Mouse (Mus musculus): ENCODE measurements around the gene Clec10a. TPM values are rescaled to one million over a fixed set of nuclear protein-coding genes. Genes with fewer than 3 reads are reported as not detected.
A peak's percentile ranks its signal among the peaks of the same experiment; 100 is the strongest.

Gene Clec10a
- polyA plus RNA-seq, 1 experiment from 2014 or later: 0.79 TPM

DNA sequence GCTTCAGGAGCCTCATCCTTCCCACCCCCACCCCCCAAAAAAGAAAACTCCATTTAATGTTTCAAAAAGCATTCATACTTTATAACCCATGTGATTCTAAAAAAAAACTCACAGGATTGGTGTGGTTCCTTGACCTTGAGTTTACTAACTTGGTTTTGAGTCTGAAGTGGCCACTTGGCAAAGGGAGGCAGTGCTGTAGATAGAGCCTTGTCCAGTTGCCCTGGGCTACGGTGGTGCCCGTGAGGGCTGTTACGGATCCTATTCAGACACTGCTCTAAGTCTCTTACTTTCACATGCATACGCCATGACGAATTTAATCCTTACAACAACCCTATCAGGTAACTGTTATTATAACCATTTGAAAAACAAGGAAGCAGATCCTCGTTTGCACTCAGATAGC, 56.0 kb downstream of the Clec10a start:
- H3K27me3 ChIP-seq (ENCODE audit: control insufficient read depth, insufficient read depth, low read depth, low read length): peaks cover 35% of the 10 kb centered on the region
- no peak for ATAC-seq (ENCODE audit: low read depth)
- no peaks in the 10 kb centered on the region for H3K36me3 ChIP-seq (ENCODE audit: control insufficient read depth, insufficient read depth, low read length)
- H3K4me3 ChIP-seq (ENCODE audit: low read length): no peak overlapping the region
- H3K4me1 ChIP-seq (replicated peaks; ENCODE audit: control insufficient read depth, insufficient read depth, low read length): peaks cover 14% of the 10 kb centered on the region
- WGBS: 66% methylated on average over 6 of the region's 6 CpGs
- no peaks in the 10 kb centered on the region for H3K9me3 ChIP-seq (ENCODE audit: control insufficient read depth, low read length)
- no peak overlapping the region for H3K4me2 ChIP-seq (ENCODE audit: low read depth, low read length)
- no peak overlapping the region for H3K27ac ChIP-seq (ENCODE audit: low read length)
- H3K9ac ChIP-seq (ENCODE audit: low read length): no peak overlapping the region

DNA sequence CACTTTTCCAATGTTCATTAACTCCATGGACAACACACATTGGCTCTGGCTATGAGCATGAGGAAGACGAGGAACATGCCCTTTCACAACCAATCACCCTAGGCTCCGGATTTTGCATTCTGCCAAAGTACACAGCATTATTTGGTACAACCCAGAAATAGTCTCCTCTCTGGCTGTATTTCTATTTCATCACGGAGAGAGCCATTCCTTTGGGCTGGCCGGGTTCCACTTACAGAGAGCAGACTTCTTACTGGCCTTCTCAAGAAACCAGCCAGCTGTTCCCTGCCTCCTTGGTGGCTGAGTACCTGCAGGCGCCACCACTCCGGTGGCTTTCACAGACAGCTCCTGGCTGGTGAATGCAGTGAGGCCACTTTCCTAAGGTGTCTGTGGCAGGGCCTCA, 56.4 kb downstream of the Clec10a start, which contains the start of gene Slc16a11:
Gene Slc16a11, plus strand, starts transcription at position 330 of the 400 bp plus-strand sequence.
- no peak within 1 kb of the TSS; the same call in 1 of the 2 replicates for H3K4me3 ChIP-seq (ENCODE audit: low read length)

DNA sequence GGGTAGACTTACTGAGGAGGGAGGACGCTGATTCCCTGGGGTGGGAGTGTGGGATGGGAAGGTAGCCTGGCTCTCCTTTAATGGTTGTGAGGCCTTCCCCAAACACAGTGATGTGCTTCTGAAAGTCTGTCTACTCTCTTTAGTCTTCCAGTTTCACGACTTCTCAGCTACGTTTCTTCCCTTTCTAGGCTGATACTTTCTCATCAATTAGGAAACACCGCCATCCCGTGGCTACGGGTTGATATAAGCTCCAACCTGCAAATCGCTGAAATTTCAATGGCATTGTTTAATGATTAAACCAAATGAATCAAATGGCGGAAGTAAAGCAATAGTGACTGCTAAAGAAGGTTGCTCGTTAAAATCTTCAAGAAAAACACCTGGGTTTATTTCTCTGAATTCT, 56.9 kb downstream of the Clec10a start:
- Histone ChIP-seq H3K27ac (ENCODE audit: low read length) (no peak overlapping the region), H3K4me1 (replicated peaks; ENCODE audit: control insufficient read depth, insufficient read depth, low read length) (peaks cover 14% of the 10 kb centered on the region), H3K9me3 (ENCODE audit: control insufficient read depth, low read length) (no peaks in the 10 kb centered on the region), H3K36me3 (ENCODE audit: control insufficient read depth, insufficient read depth, low read length) (no peaks in the 10 kb centered on the region), H3K27me3 (ENCODE audit: control insufficient read depth, insufficient read depth, low read depth, low read length) (peaks cover 35% of the 10 kb centered on the region), H3K4me3 (ENCODE audit: low read length) (no peak overlapping the region), H3K4me2 (ENCODE audit: low read depth, low read length) (no peak overlapping the region), H3K9ac (ENCODE audit: low read length) (no peak overlapping the region)
- 8% methylated on average over 9 of the region's 9 CpGs for whole genome bisulfite sequencing
- 0 out of 2 replicates have a peak, but pooled peaks have one; percentile 46 for ATAC-seq (ENCODE audit: low read depth)

More for the DNA sequence above, 56.4 kb downstream of the Clec10a start, which contains the start of gene Slc16a11:
- H3K9me3 ChIP-seq (ENCODE audit: control insufficient read depth, low read length): no peaks in the 10 kb centered on the region
- peaks cover 14% of the 10 kb centered on the region for H3K4me1 ChIP-seq (replicated peaks; ENCODE audit: control insufficient read depth, insufficient read depth, low read length)
- peak within 1 kb of the TSS; percentile 54 for H3K4me2 ChIP-seq (ENCODE audit: low read depth, low read length)
- H3K27ac ChIP-seq (ENCODE audit: low read length): no peak within 1 kb of the TSS
- no peak within 1 kb of the TSS for H3K9ac ChIP-seq (ENCODE audit: low read length)
- no peaks in the 10 kb centered on the region for H3K36me3 ChIP-seq (ENCODE audit: control insufficient read depth, insufficient read depth, low read length)
- 50% methylated on average over 6 of the region's 6 CpGs for WGBS
- H3K27me3 ChIP-seq (ENCODE audit: control insufficient read depth, insufficient read depth, low read depth, low read length): peaks cover 35% of the 10 kb centered on the region
- 0 out of 2 replicates have a peak, but pooled peaks have one; percentile 6 for ATAC-seq (ENCODE audit: low read depth)

DNA sequence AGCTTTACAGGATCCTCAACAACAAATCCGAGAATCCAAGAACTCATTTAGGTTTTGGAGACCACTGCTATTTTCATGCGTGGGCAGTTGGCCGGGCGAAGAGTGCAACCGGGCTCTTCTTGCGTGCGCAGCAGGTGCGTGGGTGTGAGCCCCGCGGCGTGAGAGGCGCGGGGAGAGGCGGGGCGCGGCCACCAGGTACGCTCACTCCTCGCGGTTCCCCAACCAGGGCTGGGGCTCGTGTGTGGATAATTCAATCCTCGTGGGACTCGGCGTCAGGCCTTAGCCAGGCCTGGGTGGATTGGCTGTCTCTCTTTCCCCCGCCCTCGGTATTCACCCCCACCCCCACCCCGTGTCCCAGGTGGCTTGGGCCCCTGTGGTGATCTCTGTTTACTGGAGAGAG, 57.7 kb downstream of the Clec10a start:
- Histone ChIP-seq H3K9ac (ENCODE audit: low read length) (peak overlapping the region; percentile 46), H3K27ac (ENCODE audit: low read length) (no peak overlapping the region), H3K27me3 (ENCODE audit: control insufficient read depth, insufficient read depth, low read depth, low read length) (peaks cover 35% of the 10 kb centered on the region), H3K4me3 (ENCODE audit: low read length) (peak overlapping the region; percentile 35), H3K9me3 (ENCODE audit: control insufficient read depth, low read length) (no peaks in the 10 kb centered on the region), H3K4me1 (replicated peaks; ENCODE audit: control insufficient read depth, insufficient read depth, low read length) (peaks cover 14% of the 10 kb centered on the region), H3K4me2 (ENCODE audit: low read depth, low read length) (peak overlapping the region; percentile 54), H3K36me3 (ENCODE audit: control insufficient read depth, insufficient read depth, low read length) (no peaks in the 10 kb centered on the region)
- ATAC-seq (ENCODE audit: low read depth): 0 out of 2 replicates have a peak, but pooled peaks have one; percentile 15
- 8% methylated on average over 23 of the region's 26 CpGs for WGBS

DNA sequence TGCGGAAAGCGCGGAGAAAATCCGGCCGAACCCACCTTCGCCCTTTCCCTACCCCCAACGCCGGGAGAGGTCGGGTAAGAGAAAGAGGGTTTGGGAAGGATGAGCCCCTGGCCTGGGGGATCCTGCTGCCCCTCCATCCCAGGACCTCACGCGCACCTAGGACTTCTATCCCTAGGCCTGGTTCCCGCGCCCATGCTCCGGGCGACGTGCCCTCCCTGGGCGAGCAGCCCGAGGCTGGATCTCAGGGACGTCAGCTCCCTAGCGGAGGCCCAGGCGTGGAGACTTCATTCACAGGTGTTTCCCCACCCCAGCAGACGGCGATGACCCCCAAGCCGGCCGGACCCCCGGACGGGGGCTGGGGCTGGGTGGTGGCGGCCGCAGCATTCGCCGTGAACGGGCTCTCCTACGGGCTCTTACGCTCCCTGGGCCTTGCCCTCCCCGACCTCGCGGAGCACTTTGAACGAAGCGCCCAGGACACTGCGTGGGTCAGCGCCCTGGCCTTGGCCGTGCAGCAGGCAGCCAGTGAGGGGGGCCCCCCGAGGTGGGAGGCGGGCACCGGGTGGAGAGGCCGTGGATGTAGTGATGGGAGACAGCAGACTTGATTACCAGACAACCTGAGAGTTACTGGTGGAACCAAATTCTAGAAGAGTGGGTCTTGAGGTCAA, 58.3 kb downstream of the Clec10a start:
- no peaks in the 10 kb centered on the region for H3K36me3 ChIP-seq (ENCODE audit: control insufficient read depth, insufficient read depth, low read length)
- H3K4me2 ChIP-seq (ENCODE audit: low read depth, low read length): peak overlapping the region; percentile 54
- H3K9me3 ChIP-seq (ENCODE audit: control insufficient read depth, low read length): no peaks in the 10 kb centered on the region
- H3K27me3 ChIP-seq (ENCODE audit: control insufficient read depth, insufficient read depth, low read depth, low read length): peaks cover 35% of the 10 kb centered on the region
- H3K4me1 ChIP-seq (replicated peaks; ENCODE audit: control insufficient read depth, insufficient read depth, low read length): peaks cover 14% of the 10 kb centered on the region
- WGBS: 1% methylated on average over 46 of the region's 46 CpGs
- H3K4me3 ChIP-seq (ENCODE audit: low read length): peak overlapping the region; percentile 35
- 0 out of 2 replicates have a peak, but pooled peaks have one; percentile 16 for ATAC-seq (ENCODE audit: low read depth)
- no peak overlapping the region for H3K27ac ChIP-seq (ENCODE audit: low read length)
- peak overlapping the region; percentile 46 for H3K9ac ChIP-seq (ENCODE audit: low read length)

DNA sequence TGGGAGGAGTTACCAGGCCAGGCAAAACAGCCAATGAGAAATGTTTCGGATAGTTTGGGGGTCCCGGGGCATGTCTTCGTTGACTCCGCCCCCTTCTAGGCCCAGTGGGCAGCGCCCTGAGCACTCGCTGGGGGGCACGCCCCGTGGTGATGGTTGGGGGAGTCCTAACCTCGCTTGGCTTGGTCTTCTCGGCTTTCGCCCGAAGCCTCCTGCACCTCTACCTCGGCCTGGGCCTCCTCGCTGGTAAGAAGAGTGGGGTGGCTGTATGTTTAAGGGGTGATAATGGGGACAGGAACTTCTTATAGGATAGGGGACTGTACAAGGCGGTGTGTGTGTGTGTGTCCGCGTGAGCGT, 58.8 kb downstream of the Clec10a start:
- ATAC-seq (ENCODE audit: low read depth): no peak
- H3K27me3 ChIP-seq (ENCODE audit: control insufficient read depth, insufficient read depth, low read depth, low read length): peaks cover 35% of the 10 kb centered on the region

DNA sequence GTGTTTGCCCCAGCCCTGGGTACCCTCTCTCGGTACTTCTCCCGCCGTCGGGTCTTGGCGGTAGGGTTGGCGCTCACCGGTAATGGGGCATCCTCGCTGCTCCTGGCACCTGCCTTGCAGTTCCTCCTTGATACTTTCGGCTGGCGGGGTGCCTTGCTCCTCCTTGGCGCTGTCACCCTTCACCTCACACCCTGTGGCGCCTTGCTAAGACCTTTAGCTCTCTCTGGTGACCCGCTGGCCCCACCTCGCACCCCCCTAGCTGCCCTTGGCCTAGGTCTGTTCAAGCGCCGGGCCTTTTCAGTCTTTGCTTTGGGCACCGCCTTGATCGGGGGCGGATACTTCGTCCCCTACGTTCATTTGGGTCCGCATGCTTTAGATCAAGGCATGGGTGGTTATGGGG, 59.3 kb downstream of the Clec10a start:
- Histone ChIP-seq H3K27me3 (ENCODE audit: control insufficient read depth, insufficient read depth, low read depth, low read length) (peaks cover 35% of the 10 kb centered on the region), H3K27ac (ENCODE audit: low read length) (no peak overlapping the region), H3K4me3 (ENCODE audit: low read length) (no peak overlapping the region), H3K9me3 (ENCODE audit: control insufficient read depth, low read length) (no peaks in the 10 kb centered on the region), H3K4me1 (replicated peaks; ENCODE audit: control insufficient read depth, insufficient read depth, low read length) (peaks cover 14% of the 10 kb centered on the region), H3K9ac (ENCODE audit: low read length) (no peak overlapping the region), H3K36me3 (ENCODE audit: control insufficient read depth, insufficient read depth, low read length) (no peaks in the 10 kb centered on the region), H3K4me2 (ENCODE audit: low read depth, low read length) (no peak overlapping the region)
- ATAC-seq (ENCODE audit: low read depth): no peak
- whole genome bisulfite sequencing: 18% methylated on average over 18 of the region's 22 CpGs

More for the DNA sequence above, 58.8 kb downstream of the Clec10a start:
- Histone ChIP-seq H3K4me3 (ENCODE audit: low read length) (peak overlapping the region; percentile 8; the same call in 1 of the 2 replicates), H3K9ac (ENCODE audit: low read length) (no peak overlapping the region), H3K4me1 (replicated peaks; ENCODE audit: control insufficient read depth, insufficient read depth, low read length) (peaks cover 14% of the 10 kb centered on the region), H3K9me3 (ENCODE audit: control insufficient read depth, low read length) (no peaks in the 10 kb centered on the region), H3K4me2 (ENCODE audit: low read depth, low read length) (peak overlapping the region; percentile 54; the same call in 1 of the 2 replicates), H3K27ac (ENCODE audit: low read length) (no peak overlapping the region), H3K36me3 (ENCODE audit: control insufficient read depth, insufficient read depth, low read length) (no peaks in the 10 kb centered on the region)
- WGBS: 9% methylated on average over 18 of the region's 18 CpGs

DNA sequence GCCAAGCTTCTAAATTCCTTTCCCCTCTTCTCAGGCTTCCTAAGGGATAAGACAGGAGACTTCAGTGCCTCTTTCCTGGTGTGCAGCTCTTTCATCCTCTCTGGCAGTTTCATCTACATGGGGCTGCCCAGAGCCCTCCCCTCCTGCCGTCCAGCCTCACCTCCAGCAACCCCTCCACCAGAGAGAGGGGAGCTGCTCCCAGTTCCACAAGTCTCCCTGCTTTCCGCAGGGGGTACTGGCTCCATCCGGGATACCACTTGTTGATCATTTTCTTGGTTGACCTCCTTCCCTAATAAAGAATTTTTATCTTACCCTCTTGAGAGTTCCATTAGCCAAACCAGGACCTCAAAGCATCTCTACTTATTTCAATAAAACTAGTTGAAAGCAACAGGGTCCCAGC, 60.1 kb downstream of the Clec10a start:
- Histone ChIP-seq H3K27me3 (ENCODE audit: control insufficient read depth, insufficient read depth, low read depth, low read length) (peaks cover 35% of the 10 kb centered on the region), H3K9ac (ENCODE audit: low read length) (no peak overlapping the region)
- no peak for ATAC-seq (ENCODE audit: low read depth)

DNA sequence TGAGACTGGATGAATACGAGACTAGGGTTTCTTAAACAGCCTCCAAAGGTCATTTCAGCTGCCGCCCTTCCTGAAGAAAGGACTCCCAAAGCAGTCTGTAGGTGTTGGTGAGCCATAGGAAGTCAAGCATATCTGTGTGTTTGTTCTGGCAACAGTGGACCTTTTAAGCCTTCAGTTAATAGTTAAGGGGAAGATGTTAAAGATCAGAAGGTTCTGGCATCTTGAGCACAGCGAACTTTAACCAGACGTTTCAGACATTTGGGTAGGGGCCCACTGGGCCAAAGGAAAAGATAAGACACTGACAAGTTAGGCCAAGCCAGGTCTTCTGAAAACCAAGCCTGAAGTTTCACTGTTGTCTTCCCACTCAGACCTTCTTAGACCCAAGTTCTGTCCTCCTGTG, 62.0 kb downstream of the Clec10a start:
- 70% methylated on average over 4 of the region's 4 CpGs for WGBS
- Histone ChIP-seq H3K9me3 (ENCODE audit: control insufficient read depth, low read length) (no peaks in the 10 kb centered on the region), H3K27ac (ENCODE audit: low read length) (no peak overlapping the region), H3K4me1 (replicated peaks; ENCODE audit: control insufficient read depth, insufficient read depth, low read length) (peaks cover 20% of the 10 kb centered on the region), H3K4me3 (ENCODE audit: low read length) (no peak overlapping the region), H3K9ac (ENCODE audit: low read length) (no peak overlapping the region), H3K27me3 (ENCODE audit: control insufficient read depth, insufficient read depth, low read depth, low read length) (peaks cover 33% of the 10 kb centered on the region), H3K36me3 (ENCODE audit: control insufficient read depth, insufficient read depth, low read length) (no peaks in the 10 kb centered on the region), H3K4me2 (ENCODE audit: low read depth, low read length) (no peak overlapping the region)
- no peak for ATAC-seq (ENCODE audit: low read depth)

More for the DNA sequence above, 60.1 kb downstream of the Clec10a start:
- no peaks in the 10 kb centered on the region for H3K36me3 ChIP-seq (ENCODE audit: control insufficient read depth, insufficient read depth, low read length)
- H3K4me3 ChIP-seq (ENCODE audit: low read length): no peak overlapping the region
- 57% methylated on average over 3 of the region's 3 CpGs for WGBS
- H3K27ac ChIP-seq (ENCODE audit: low read length): no peak overlapping the region
- H3K9me3 ChIP-seq (ENCODE audit: control insufficient read depth, low read length): no peaks in the 10 kb centered on the region
- H3K4me2 ChIP-seq (ENCODE audit: low read depth, low read length): no peak overlapping the region
- H3K4me1 ChIP-seq (replicated peaks; ENCODE audit: control insufficient read depth, insufficient read depth, low read length): peaks cover 17% of the 10 kb centered on the region

Data from lung, embryonic 16.5 days (tissue).